Mouse (Mus musculus) 3T3-L1 (cell line): ENCODE data around the gene Casp8ap2.

ENCODE experiments used
- DNase-seq: peaks from one replicate; pipeline ENCODE4 v3.0.0-alpha.2; 2015; ENCODE audit warnings: low read depth, low spot score

Gene Casp8ap2

GRCm38 (mm10) chr4:32668291-32668690 is 53.0 kb downstream of the Casp8ap2 start:
- DNase-seq, result peak; percentile 42

- no peak for DNase-seq
Observed at GRCm38 (mm10) chr4:32669825-32670224, 54.6 kb downstream of the Casp8ap2 start.

GRCm38 (mm10) chr4:32674025-32674424 is 58.8 kb downstream of the Casp8ap2 start:
- DNase-seq, result no peak

- DNase-seq, result no peak
Observed at GRCm38 (mm10) chr4:32677471-32677870, 62.2 kb downstream of the Casp8ap2 start.

GRCm38 (mm10) chr4:32680843-32681242 is 65.6 kb downstream of the Casp8ap2 start:
- DNase-seq, result peak; percentile 17

- DNase-seq, result peak; percentile 4
Observed at GRCm38 (mm10) chr4:32682471-32682870, 67.2 kb downstream of the Casp8ap2 start.

GRCm38 (mm10) chr4:32683061-32683582 is 67.9 kb downstream of the Casp8ap2 start:
- no peak for DNase-seq
